Comparison of ENCODE assay signal across 23 mouse cellular contexts in the genomic region with DNA sequence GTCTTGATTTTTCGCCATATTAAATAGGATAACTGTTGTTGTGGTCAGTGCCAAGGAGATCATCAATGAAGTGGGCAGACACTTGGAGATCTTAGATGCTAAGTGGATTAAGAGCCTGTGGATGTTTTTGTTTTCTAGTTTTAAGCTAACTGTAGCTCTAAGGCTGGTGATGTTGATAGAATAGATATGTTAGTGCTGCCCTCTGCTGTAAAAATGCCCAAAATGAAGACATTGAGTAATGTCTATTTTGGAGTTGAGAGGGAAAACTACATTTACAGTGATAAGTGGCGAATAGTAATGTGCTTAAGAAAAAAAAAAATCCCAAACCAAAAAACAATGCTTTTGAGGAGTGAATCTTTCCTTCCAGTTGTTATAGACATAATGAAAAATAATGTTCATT.
DNase-seq lines count a peak whose midpoint lies in the region; TF ChIP-seq lines count a peak whose summit lies in the region.
"Had no signal": no experiment of that assay in that cellular context is flagged by ENCODE, and none has a peak within 500 bp of the region (broad histone marks: within the 10 kb centered on the region; RNA-seq: fewer than 3 reads in every experiment).

No protein-coding gene starts in this region.

- no peak overlapping the region for H3K4me3 ChIP-seq in layer of hippocampus, adult 2 months
- H3K4me3 ChIP-seq: erythroblast, embryonic 14.5 days; hindbrain, embryonic 10.5 days; intestine, embryonic 15.5 days; limb, embryonic 12.5 days; liver, embryonic 15.5 days; midbrain, embryonic 10.5 days; myocyte; neural tube, embryonic 12.5 days had no signal

- TF ChIP-seq CTCF in layer of hippocampus, adult 2 months (conservative IDR thresholded peaks at IDR 0.05), result peak; percentile 43

- no peak overlapping the region for H3K27ac ChIP-seq in layer of hippocampus, adult 2 months
- H3K27ac ChIP-seq: hindbrain, embryonic 10.5 days; intestine, embryonic 15.5 days; limb, embryonic 12.5 days; liver, embryonic 15.5 days; midbrain, embryonic 10.5 days; neural tube, embryonic 12.5 days had no signal

- DNase-seq in layer of hippocampus, adult 2 months (ENCODE audit: low spot score in 2 of 2), result no peak
- DNase-seq in layer of hippocampus, adult 9-11 months, result no peak
- peak; percentile 1 to 8 for DNase-seq in spleen, postnatal 36 days (ENCODE audit: low spot score in 2 of 2)
- no peak for DNase-seq in spleen, adult 18-20 months
- peak; percentile 2 for DNase-seq in brain, adult 2 months (ENCODE audit: low read depth, low spot score)
- DNase-seq in lung, postnatal 10 days, result no peak
- DNase-seq: adrenal gland, postnatal 36 days; cerebellum, adult 2 months; cerebellum, postnatal 14 days; forebrain, postnatal 0 days; gastrocnemius, postnatal 14 days; heart, postnatal 14 days; kidney, adult 2 months; lung, embryonic 14.5 days; right cerebral cortex, adult 18-20 months had no signal

Comparison
In these comparisons a context has a peak if more than half of its experiments do, and no peak if none do; other contexts are left out.
1. DNase-seq: peak in spleen, postnatal 36 days (2 of 2) and brain, adult 2 months (single experiment); none in layer of hippocampus, adult 2 months (0 of 2), layer of hippocampus, adult 9-11 months (single experiment), spleen, adult 18-20 months (0 of 2) and lung, postnatal 10 days (single experiment).